Mouse (Mus musculus) heart, postnatal 0 days (tissue): ENCODE measurements around the gene Hexim1.

Experiments used
- CTCF ChIP-seq: IDR thresholded peaks from 2 replicates; pipeline ENCODE4 v1.5.1; 2016; ENCODE audit warnings: antibody characterized with exemption, control low read depth, low read depth
- EP300 ChIP-seq: IDR thresholded peaks from 2 replicates; pipeline ENCODE4 v1.6.1; 2016; ENCODE audit warnings: antibody characterized with exemption, low read depth

- TF ChIP-seq CTCF: no peak
- no peak for TF ChIP-seq EP300
These were observed 26.6 kb downstream of the Hexim1 start for GRCm38 (mm10) chr11:103142441-103143182.
